Mouse (Mus musculus): ENCODE measurements around the gene Rfx1. TPM values are rescaled to one million over a fixed set of nuclear protein-coding genes. Genes with fewer than 3 reads are reported as not detected.

The Rfx1 gene
- polyA plus RNA-seq, 1 experiment, result not detected

GRCm38 (mm10) chr8:84067047-84067573 lies 476 bp downstream of the Rfx1 start:
- under 1% methylated on average over 56 of the region's 58 CpGs for WGBS
- peak overlapping the region; percentile 73; the same call in 1 of the 2 replicates for H3K27ac ChIP-seq (ENCODE audit: insufficient read depth, low read depth, low read length)

DNA sequence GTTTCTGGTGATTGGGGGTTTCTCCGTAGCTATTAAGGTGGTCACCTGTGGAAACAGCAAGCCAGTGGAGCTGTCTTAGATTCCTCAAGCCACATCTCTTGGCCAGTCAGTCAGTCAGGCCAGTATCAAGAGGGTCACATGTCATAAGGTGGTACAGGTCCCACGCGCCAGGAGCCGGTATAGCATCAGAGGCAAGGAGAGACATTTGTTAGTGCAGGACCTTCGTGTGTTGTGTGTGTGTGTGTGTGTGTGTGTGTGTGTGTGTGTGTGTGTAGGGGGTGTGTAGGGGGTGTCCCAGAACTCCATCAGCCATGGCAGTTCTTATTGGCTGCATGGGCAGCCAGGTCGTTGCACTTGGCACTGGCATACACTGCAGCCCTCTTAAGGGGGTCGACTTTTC lies 1.3 kb downstream of the Rfx1 start:
- Histone ChIP-seq H3K27ac (ENCODE audit: insufficient read depth, low read depth, low read length) (no peak overlapping the region), H3K4me3 (ENCODE audit: insufficient read depth, low read depth, low read length) (peak overlapping the region; percentile 25), H3K4me1 (ENCODE audit: control insufficient read depth, insufficient read depth, low read length) (peaks cover 40% of the 10 kb centered on the region)
- TF ChIP-seq POLR2A (IDR thresholded peaks at IDR 0.05; ENCODE audit: insufficient read depth, low read depth, low read length), result no peak
- no peak for TF ChIP-seq CTCF (IDR thresholded peaks at IDR 0.05; ENCODE audit: insufficient read depth, low read depth, low read length)
- 65% methylated on average over 7 of the region's 7 CpGs for WGBS

More at GRCm38 (mm10) chr8:84067047-84067573, 476 bp downstream of the Rfx1 start:
- Histone ChIP-seq H3K4me3 (ENCODE audit: insufficient read depth, low read depth, low read length) (peak overlapping the region; percentile 86), H3K4me1 (ENCODE audit: control insufficient read depth, insufficient read depth, low read length) (peaks cover 33% of the 10 kb centered on the region)
- TF ChIP-seq CTCF (IDR thresholded peaks at IDR 0.05; ENCODE audit: insufficient read depth, low read depth, low read length) (no peak), POLR2A (IDR thresholded peaks at IDR 0.05; ENCODE audit: insufficient read depth, low read depth, low read length) (no peak)

- Histone ChIP-seq H3K4me1 (ENCODE audit: control insufficient read depth, insufficient read depth, low read length) (peaks cover 44% of the 10 kb centered on the region), H3K4me3 (ENCODE audit: insufficient read depth, low read depth, low read length) (peak overlapping the region; percentile 25; the same call in 1 of the 2 replicates), H3K27ac (ENCODE audit: insufficient read depth, low read depth, low read length) (no peak overlapping the region)
- no peak for TF ChIP-seq CTCF (IDR thresholded peaks at IDR 0.05; ENCODE audit: insufficient read depth, low read depth, low read length)
- no peak for TF ChIP-seq POLR2A (IDR thresholded peaks at IDR 0.05; ENCODE audit: insufficient read depth, low read depth, low read length)
- WGBS, result 64% methylated on average over 12 of the region's 12 CpGs
Measured at GRCm38 (mm10) chr8:84068316-84069035, 1.8 kb downstream of the Rfx1 start.

DNA sequence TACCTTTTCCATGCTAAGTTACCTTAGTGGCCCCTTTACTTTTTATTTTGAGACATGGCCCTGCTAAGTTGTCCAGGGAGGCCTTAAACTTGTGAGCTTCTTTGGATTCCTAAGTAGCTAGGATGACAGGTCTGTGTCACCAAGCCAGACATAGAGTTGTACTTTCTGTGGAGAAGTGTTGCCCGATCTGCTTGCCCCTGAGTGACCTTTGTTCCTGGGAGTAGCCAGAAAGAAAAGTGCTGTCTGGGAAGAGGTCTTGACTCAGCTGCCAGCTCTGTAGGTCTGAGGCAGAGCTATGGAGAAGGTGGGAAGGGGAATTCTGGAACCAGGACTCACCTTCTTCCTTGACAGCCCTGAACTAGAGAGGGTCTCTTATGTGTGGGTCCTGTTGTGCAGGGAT lies 2.5 kb downstream of the Rfx1 start:
- TF ChIP-seq POLR2A (IDR thresholded peaks at IDR 0.05; ENCODE audit: insufficient read depth, low read depth, low read length) (no peak), CTCF (IDR thresholded peaks at IDR 0.05; ENCODE audit: insufficient read depth, low read depth, low read length) (no peak)
- Histone ChIP-seq H3K27ac (ENCODE audit: insufficient read depth, low read depth, low read length) (no peak overlapping the region), H3K4me1 (ENCODE audit: control insufficient read depth, insufficient read depth, low read length) (peaks cover 49% of the 10 kb centered on the region)

DNA sequence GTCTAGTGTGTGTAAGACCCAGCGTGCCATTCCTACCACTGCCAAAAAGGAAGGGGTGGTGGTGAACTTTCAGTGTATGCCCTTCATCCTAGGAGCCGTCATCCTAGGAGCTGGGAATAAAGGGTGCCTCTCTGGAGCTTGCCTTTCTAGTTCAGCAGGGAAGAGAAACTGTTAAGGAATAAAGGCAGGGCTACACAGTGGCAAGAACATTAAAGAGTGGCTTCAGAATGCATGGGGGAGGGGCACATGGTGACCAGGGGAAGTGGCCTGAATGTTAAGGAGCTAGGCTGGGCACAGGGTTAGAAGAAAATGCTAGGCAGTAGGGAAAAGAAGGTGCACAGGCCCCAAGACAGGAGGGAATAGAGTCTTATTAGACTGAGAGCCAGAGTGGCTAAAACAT lies 3.1 kb downstream of the Rfx1 start:
- no peak overlapping the region for H3K27ac ChIP-seq (ENCODE audit: insufficient read depth, low read depth, low read length)
- H3K4me3 ChIP-seq (ENCODE audit: insufficient read depth, low read depth, low read length), result no peak overlapping the region
- peaks cover 55% of the 10 kb centered on the region for H3K4me1 ChIP-seq (ENCODE audit: control insufficient read depth, insufficient read depth, low read length)
- no peak for TF ChIP-seq CTCF (IDR thresholded peaks at IDR 0.05; ENCODE audit: insufficient read depth, low read depth, low read length)
- no peak for TF ChIP-seq POLR2A (IDR thresholded peaks at IDR 0.05; ENCODE audit: insufficient read depth, low read depth, low read length)
- WGBS, result 25% methylated on average over 2 of the region's 2 CpGs

More for the DNA sequence above, 2.5 kb downstream of the Rfx1 start:
- H3K4me3 ChIP-seq (ENCODE audit: insufficient read depth, low read depth, low read length), result no peak overlapping the region
- WGBS, result 32% methylated on average over 1 of the region's 1 CpGs

- WGBS, result 67% methylated on average over 5 of the region's 5 CpGs
- peaks cover 60% of the 10 kb centered on the region for H3K4me1 ChIP-seq (ENCODE audit: control insufficient read depth, insufficient read depth, low read length)
- TF ChIP-seq CTCF (IDR thresholded peaks at IDR 0.05; ENCODE audit: insufficient read depth, low read depth, low read length) (no peak), POLR2A (IDR thresholded peaks at IDR 0.05; ENCODE audit: insufficient read depth, low read depth, low read length) (no peak)
- no peak overlapping the region for H3K27ac ChIP-seq (ENCODE audit: insufficient read depth, low read depth, low read length)
- no peak overlapping the region for H3K4me3 ChIP-seq (ENCODE audit: insufficient read depth, low read depth, low read length)
Measured at GRCm38 (mm10) chr8:84070241-84070640, 3.6 kb downstream of the Rfx1 start.

DNA sequence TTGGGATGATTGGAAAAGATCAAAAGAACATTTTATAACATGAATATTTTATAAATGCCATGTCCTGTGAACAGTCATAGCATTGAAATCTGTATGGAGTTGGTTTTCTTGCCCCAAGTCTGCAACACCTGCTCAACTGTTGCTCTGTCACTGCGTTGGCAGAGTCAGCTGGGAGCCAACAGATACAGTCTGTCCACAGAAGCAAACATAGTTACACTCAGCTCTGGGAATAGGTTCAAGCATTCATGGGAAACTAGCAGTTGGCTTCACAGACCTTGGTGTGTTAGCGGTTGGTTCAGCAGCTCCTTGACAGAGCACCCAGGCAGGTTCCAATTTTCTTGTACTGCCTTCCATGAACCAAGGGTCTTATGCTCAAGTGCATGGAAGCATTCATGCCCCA lies 4.0 kb downstream of the Rfx1 start:
- 13% methylated on average over 2 of the region's 2 CpGs for WGBS
- Histone ChIP-seq H3K27ac (ENCODE audit: insufficient read depth, low read depth, low read length) (no peak overlapping the region), H3K4me3 (ENCODE audit: insufficient read depth, low read depth, low read length) (no peak overlapping the region), H3K4me1 (ENCODE audit: control insufficient read depth, insufficient read depth, low read length) (peaks cover 64% of the 10 kb centered on the region)
- no peak for TF ChIP-seq CTCF (IDR thresholded peaks at IDR 0.05; ENCODE audit: insufficient read depth, low read depth, low read length)

DNA sequence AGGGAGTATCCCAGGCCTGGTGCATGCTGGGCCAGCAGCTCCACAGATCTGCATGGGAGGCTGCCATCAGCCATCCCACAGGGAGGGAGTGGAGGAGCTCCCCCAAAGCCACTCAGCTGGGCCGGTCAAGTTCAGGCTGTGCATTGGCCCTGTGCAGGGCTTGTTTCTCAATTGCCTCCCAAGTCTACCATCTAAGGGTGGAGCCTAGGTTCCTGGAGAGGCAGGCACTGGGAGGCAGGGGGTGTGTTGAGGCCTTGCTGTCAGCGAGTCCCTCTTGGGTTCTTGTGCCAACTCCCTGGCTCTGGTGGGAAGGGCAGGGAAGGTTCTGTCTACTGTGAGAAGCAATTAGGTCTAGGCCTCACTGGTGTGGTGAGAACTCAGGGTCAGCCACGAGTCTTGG lies 5.3 kb downstream of the Rfx1 start:
- H3K4me1 ChIP-seq (ENCODE audit: control insufficient read depth, insufficient read depth, low read length), result peaks cover 71% of the 10 kb centered on the region
- 19% methylated on average over 3 of the region's 3 CpGs for WGBS
- TF ChIP-seq POLR2A (IDR thresholded peaks at IDR 0.05; ENCODE audit: insufficient read depth, low read depth, low read length), result no peak
- no peak for TF ChIP-seq CTCF (IDR thresholded peaks at IDR 0.05; ENCODE audit: insufficient read depth, low read depth, low read length)
- peak overlapping the region; percentile 95 for H3K27ac ChIP-seq (ENCODE audit: insufficient read depth, low read depth, low read length)
- H3K4me3 ChIP-seq (ENCODE audit: insufficient read depth, low read depth, low read length), result no peak overlapping the region

DNA sequence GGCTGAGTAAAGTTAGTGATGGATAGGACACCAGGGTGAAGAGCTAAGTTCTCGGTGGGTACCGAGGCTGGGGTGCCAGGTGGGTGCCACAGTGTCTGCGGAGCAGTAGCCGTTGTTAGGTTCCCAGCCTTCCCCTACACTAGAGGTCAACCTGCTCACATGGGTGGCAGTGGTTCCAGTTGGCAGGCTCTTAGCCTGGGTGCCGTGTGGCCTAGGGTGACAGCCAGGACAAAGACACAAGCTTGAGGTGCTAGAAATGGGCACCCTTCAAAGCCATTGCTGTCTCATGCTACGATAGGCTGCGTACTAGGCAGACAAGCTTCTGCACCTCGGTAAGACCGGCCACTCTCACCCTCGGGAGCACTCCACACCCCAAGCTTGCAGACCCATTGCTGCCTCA lies 5.7 kb downstream of the Rfx1 start:
- no peak for TF ChIP-seq POLR2A (IDR thresholded peaks at IDR 0.05; ENCODE audit: insufficient read depth, low read depth, low read length)
- TF ChIP-seq CTCF (IDR thresholded peaks at IDR 0.05; ENCODE audit: insufficient read depth, low read depth, low read length), result no peak
- Histone ChIP-seq H3K27ac (ENCODE audit: insufficient read depth, low read depth, low read length) (peak overlapping the region; percentile 95), H3K4me1 (ENCODE audit: control insufficient read depth, insufficient read depth, low read length) (peaks cover 75% of the 10 kb centered on the region), H3K4me3 (ENCODE audit: insufficient read depth, low read depth, low read length) (no peak overlapping the region)
- 78% methylated on average over 10 of the region's 10 CpGs for WGBS
